Mouse (Mus musculus): ENCODE results near the gene Gps1.
A peak's percentile ranks its signal among the peaks of the same experiment; 100 is the strongest.
"Not testable (repeated sequence)": the region's sequence is repeated elsewhere in the genome, so short reads cannot be mapped to it uniquely, and the experiment has no call there.

The Gps1 gene

GRCm38 (mm10) chr11:120785145-120785544 is 1.1 kb downstream of the Gps1 start:
- DNase-seq (ENCODE audit: low read depth): no peak

DNA sequence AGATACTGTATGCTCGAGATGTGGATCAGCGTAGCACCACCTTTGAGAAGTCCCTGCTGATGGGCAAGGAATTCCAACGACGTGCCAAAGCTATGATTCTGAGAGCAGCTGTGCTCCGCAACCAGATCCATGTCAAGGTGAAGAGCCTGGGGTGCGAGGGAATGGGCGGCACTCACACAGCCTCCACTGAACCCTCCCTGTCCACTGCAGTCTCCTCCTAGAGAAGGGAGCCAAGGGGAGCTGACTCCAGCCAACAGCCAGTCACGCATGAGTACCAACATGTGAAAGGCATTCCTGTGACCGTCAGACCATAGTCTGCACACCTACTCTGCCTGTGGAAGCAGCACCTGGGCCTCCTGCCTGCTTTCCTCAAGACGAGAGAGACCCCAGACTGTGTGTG is 4.4 kb downstream of the Gps1 start:
- not testable (repeated sequence) for DNase-seq (ENCODE audit: low read depth)

- DNase-seq (ENCODE audit: low read depth): no peak
Measured at GRCm38 (mm10) chr11:120789355-120789754, 5.3 kb downstream of the Gps1 start.

DNA sequence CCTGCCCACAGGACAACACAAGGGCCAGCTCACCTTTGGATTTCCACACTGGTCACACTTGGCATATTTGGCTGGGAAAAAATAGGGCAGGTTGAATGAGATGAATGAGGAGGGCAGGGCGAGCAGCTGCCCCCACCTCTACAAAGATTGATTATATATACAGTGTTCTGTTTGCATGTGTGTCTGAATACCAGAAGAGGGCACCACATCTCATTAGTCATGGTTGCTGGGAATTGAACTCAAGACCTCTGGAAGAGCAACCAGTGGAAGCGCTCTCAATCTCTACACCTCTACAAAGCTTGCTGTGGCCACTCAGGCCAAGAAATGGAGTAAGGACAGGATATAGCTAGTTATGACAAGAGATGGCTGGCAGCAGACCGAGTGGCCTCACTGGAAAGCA is 5.7 kb downstream of the Gps1 start:
- no peak for DNase-seq (ENCODE audit: low read depth)

- no peak for DNase-seq (ENCODE audit: low read depth)
Measured at GRCm38 (mm10) chr11:120792652-120793051, 8.6 kb downstream of the Gps1 start.

GRCm38 (mm10) chr11:120795756-120796613 is 11.9 kb downstream of the Gps1 start, which contains the start of gene Dus1l:
Dus1l (minus strand) TSS chr11:120796403.
- peak; percentile 98 for DNase-seq (ENCODE audit: low read depth)

DNA sequence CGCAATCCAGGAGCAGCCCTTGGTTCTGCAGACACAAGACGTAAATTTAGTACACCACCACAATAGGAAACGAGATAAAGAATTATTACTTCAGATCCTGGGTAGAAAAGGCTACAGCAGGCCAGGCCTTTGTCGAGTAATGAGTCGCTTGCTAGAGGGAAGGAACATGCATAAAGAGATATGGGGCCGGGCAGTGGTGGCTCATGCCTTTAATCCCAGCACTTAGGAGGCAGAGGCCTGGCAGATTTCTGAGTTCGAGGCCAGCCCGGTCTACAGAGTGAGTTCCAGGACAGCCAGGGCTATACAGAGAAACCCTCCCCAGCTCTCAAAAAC is 12.5 kb downstream of the Gps1 start:
- no peak for DNase-seq (ENCODE audit: low read depth)

GRCm38 (mm10) chr11:120798244-120798643 is 14.2 kb downstream of the Gps1 start:
- DNase-seq (ENCODE audit: low read depth): no peak

- DNase-seq (ENCODE audit: low read depth): no peak
Measured at GRCm38 (mm10) chr11:120799316-120799890, 15.3 kb downstream of the Gps1 start.

DNA sequence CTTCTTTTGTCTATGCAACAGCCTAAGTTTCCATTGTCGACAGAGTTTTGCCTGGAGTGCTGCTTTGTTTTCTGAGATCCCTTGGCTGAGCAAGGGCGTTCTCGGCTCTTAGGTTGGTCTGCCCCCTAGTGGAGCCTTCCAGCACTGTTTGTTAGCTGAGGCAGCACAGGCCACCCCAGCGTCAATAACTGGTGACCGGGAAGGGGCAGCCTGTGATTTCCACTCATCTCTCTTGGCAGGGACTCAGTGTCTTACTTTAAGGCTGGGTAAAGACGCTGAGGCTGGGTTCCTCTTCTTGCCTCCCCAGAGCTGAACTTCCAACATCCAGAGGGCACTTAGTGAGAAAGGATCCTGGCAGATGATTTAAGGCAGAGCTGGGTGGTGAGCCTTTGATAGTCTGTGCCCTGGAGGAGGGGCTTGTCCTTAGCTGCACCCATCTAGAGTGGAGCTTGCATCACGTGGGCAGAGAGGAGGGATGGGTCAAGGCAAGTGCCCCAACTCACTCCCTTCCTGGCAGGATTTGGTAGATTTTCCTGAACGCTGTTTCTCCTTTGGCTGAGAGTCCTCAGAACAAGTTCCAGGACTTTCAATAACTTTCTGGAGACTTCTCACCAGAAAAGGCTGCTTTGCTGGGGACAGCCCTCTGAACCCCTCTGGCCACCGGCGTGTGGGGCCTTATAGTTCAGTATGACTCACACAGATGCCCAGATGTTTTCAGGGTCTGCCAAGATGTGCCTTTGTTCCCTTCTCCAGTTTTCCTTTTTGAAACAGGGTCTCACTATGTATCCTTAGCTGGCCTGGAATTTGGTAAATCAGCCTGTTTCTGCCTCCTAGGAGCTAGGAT is 16.2 kb downstream of the Gps1 start:
- DNase-seq (ENCODE audit: low read depth): peak; percentile 87

DNA sequence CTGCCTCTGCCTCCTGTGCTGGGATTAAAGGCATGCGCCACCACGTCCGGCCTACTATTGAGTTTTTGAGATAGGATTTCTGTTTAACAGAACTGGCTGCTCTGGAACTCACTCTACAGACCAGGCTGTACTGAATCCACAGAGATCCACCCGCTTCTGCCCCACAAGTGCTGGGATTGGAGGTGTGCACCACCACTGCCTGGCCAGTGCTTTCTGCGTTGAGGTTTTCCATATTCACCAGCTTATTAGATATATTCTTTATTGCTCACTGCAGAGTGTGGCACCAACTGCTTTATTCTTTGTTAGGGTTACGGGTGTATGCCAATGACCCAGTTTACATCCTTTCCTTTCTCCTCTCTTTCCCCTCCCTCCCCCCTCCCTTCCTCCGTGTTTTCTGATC is 20.2 kb downstream of the Gps1 start:
- DNase-seq (ENCODE audit: low read depth): no peak

DNA sequence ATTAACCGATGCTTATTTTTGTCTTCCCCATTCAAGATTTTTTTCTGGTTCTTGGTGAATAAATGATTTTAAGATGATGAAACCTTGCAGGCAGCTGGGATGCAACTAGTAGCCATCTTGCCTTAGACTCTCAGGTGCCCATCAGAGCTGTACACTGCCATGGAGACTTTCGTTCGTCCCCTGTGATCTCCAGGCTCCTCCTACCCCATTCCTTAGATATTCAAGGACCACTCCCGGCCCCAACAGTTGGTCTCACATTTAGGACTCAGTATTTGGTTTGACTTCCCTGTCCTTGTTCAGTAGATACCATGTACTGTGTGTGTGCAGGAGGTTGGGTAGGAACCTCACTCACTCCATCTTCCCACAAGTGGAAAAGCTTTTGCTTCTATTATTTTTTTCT is 20.7 kb downstream of the Gps1 start:
- no peak for DNase-seq (ENCODE audit: low read depth)

- no peak for DNase-seq (ENCODE audit: low read depth)
Measured at GRCm38 (mm10) chr11:120805375-120806298, 21.6 kb downstream of the Gps1 start.

- DNase-seq (ENCODE audit: low read depth): no peak
Measured at GRCm38 (mm10) chr11:120808010-120808409, 23.9 kb downstream of the Gps1 start.

DNA sequence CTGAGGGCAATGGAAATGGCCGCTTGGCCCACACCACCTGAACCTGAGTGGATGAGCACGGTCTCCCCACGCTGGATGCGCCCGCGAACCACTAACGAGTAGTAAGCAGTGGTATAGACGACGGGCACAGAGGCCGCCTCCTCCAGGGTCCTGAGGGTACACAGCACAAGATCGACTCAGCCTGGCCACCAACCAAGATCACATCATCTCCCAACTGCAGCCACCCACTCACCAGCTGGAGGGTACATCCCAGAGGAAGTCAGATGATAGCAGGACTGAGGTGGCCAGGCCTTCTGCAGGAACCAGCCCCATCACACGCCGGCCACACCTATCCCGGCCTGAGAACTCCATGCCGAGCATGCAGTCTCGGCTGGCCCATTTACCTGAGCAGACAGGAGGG is 28.0 kb downstream of the Gps1 start:
- DNase-seq (ENCODE audit: low read depth): no peak

- DNase-seq (ENCODE audit: low read depth): no peak
Measured at GRCm38 (mm10) chr11:120817358-120817757, 33.3 kb downstream of the Gps1 start.

GRCm38 (mm10) chr11:120818251-120818650 is 34.2 kb downstream of the Gps1 start:
- DNase-seq (ENCODE audit: low read depth): no peak

GRCm38 (mm10) chr11:120819556-120819955 is 35.5 kb downstream of the Gps1 start:
- DNase-seq (ENCODE audit: low read depth): no peak

GRCm38 (mm10) chr11:120820546-120820945 is 36.5 kb downstream of the Gps1 start:
- no peak for DNase-seq (ENCODE audit: low read depth)

GRCm38 (mm10) chr11:120821076-120821922 is 37.2 kb downstream of the Gps1 start:
- no peak for DNase-seq (ENCODE audit: low read depth)

- no peak for DNase-seq (ENCODE audit: low read depth)
Measured at GRCm38 (mm10) chr11:120822321-120822720, 38.2 kb downstream of the Gps1 start.

All from c-Kit-positive CD71-negative TER-119-negative erythroid progenitor cells, embryonic 14.5 days (primary cell).